Mouse (Mus musculus) hindbrain, embryonic 13.5 days (tissue): ENCODE results near the gene Mmel1. TPM values are rescaled to one million over a fixed set of nuclear protein-coding genes. Genes with fewer than 3 reads are reported as not detected.
A peak's percentile ranks its signal among the peaks of the same experiment; 100 is the strongest.

Source experiments
- ATAC-seq: fragments of 200-750 bp; cut with Nextera tagmentation; 2 replicates; pipeline ENCODE4 v1.8.0; 2017; ENCODE audit warnings: moderate TSS enrichment; ENCODE audit not compliant: low FRiP score
- H3K27ac ChIP-seq: fragments of 300-500 bp; sonication (generic); 2 replicates; pipeline ENCODE4 v1.5.1; 2015; ENCODE audit warnings: inconsistent platforms, mild to moderate bottlenecking, moderate library complexity
- H3K27me3 ChIP-seq: fragments of 300-500 bp; sonication (generic); 2 replicates; pipeline ENCODE4 v1.6.1; 2015; ENCODE audit warnings: mild to moderate bottlenecking, inconsistent platforms
- H3K36me3 ChIP-seq: fragments of 300-500 bp; sonication (generic); 2 replicates; pipeline ENCODE4 v1.6.1; 2015; ENCODE audit warnings: mild to moderate bottlenecking, inconsistent platforms
- H3K4me1 ChIP-seq: fragments of 300-500 bp; sonication (generic); replicated peaks from 2 replicates; pipeline ENCODE4 v1.6.1; 2015; ENCODE audit warnings: inconsistent platforms
- H3K4me2 ChIP-seq: fragments of 300-500 bp; sonication (generic); 2 replicates; pipeline ENCODE4 v1.6.1; 2015; ENCODE audit warnings: inconsistent platforms, mild to moderate bottlenecking, moderate library complexity
- H3K4me3 ChIP-seq: fragments of 300-500 bp; sonication (generic); 2 replicates; pipeline ENCODE4 v1.5.1; 2015; ENCODE audit warnings: mild to moderate bottlenecking, inconsistent platforms
- H3K9ac ChIP-seq: fragments of 300-500 bp; sonication (generic); 2 replicates; pipeline ENCODE4 v1.6.1; 2015; ENCODE audit warnings: mild to moderate bottlenecking, inconsistent platforms
- H3K9me3 ChIP-seq: fragments of 300-500 bp; sonication (generic); 2 replicates; pipeline ENCODE4 v1.6.1; 2016; ENCODE audit warnings: inconsistent platforms
- WGBS: fragments of 180-500 bp; shearing (Covaris S2); methylation state at CpG from one replicate; pipeline ENCODE4 v1.1.7; 2015; 5-methylcytosine and 5-hydroxymethylcytosine counted together
- polyA plus RNA-seq: library from polyadenylated mRNA; unstranded; fragments of >200 nt; fragmentation: Nextera tagmentation; extraction: Ambion mirVana; gene quantifications from 2 replicates; pipeline ENCODE4 v1.2.1, GENCODE M21; 2015

Mmel1 gene
- polyA plus RNA-seq, 1 experiment from 2014 or later = 0.25 TPM

GRCm38 (mm10) chr4:154867257-154867656 is 2.1 kb upstream of the Mmel1 start:
- peaks cover 19% of the 10 kb centered on the region for H3K27me3 ChIP-seq
- H3K4me3 ChIP-seq = no peak overlapping the region
- no peak for ATAC-seq
- no peak overlapping the region for H3K27ac ChIP-seq
- 81% methylated on average over 6 of the region's 6 CpGs for WGBS
- H3K9ac ChIP-seq = 0 out of 2 replicates have a peak overlapping the region, but pooled peaks have one; percentile 3
- no peaks in the 10 kb centered on the region for H3K9me3 ChIP-seq
- peaks cover 25% of the 10 kb centered on the region for H3K4me1 ChIP-seq
- no peak overlapping the region for H3K4me2 ChIP-seq
- no peaks in the 10 kb centered on the region for H3K36me3 ChIP-seq

GRCm38 (mm10) chr4:154870721-154871120 is 1.3 kb downstream of the Mmel1 start:
- Histone ChIP-seq H3K4me2 (no peak overlapping the region), H3K9me3 (no peaks in the 10 kb centered on the region), H3K27me3 (peaks cover 23% of the 10 kb centered on the region), H3K9ac (no peak overlapping the region), H3K27ac (no peak overlapping the region), H3K4me1 (peaks cover 9% of the 10 kb centered on the region), H3K4me3 (no peak overlapping the region), H3K36me3 (no peaks in the 10 kb centered on the region)
- whole genome bisulfite sequencing = 71% methylated on average over 4 of the region's 4 CpGs
- ATAC-seq = no peak

- H3K9ac ChIP-seq = peak overlapping the region; percentile 68; the same call in 1 of the 2 replicates
These were observed 2.4 kb downstream of the Mmel1 start for GRCm38 (mm10) chr4:154871757-154872251.

GRCm38 (mm10) chr4:154873186-154873585 is 3.8 kb downstream of the Mmel1 start:
- Histone ChIP-seq H3K4me3 (no peak overlapping the region), H3K36me3 (no peaks in the 10 kb centered on the region), H3K27ac (no peak overlapping the region), H3K9ac (no peak overlapping the region), H3K27me3 (peaks cover 20% of the 10 kb centered on the region), H3K9me3 (no peaks in the 10 kb centered on the region), H3K4me1 (peaks cover 10% of the 10 kb centered on the region), H3K4me2 (no peak overlapping the region)
- no peak for ATAC-seq
- 73% methylated on average over 6 of the region's 6 CpGs for WGBS

More at GRCm38 (mm10) chr4:154871757-154872251, 2.4 kb downstream of the Mmel1 start:
- ATAC-seq = peak; percentile 62
- Histone ChIP-seq H3K9me3 (no peaks in the 10 kb centered on the region), H3K27ac (no peak overlapping the region), H3K4me2 (peak overlapping the region; percentile 46), H3K4me1 (peaks cover 9% of the 10 kb centered on the region), H3K27me3 (peaks cover 23% of the 10 kb centered on the region), H3K4me3 (peak overlapping the region; percentile 28), H3K36me3 (no peaks in the 10 kb centered on the region)
- WGBS = under 1% methylated on average over 13 of the region's 13 CpGs

- peaks cover 8% of the 10 kb centered on the region for H3K4me1 ChIP-seq
- no peaks in the 10 kb centered on the region for H3K9me3 ChIP-seq
- H3K9ac ChIP-seq = peak overlapping the region; percentile 62
- H3K4me3 ChIP-seq = peak overlapping the region; percentile 34
- H3K27me3 ChIP-seq = 0 out of 2 replicates have a peak, but pooled peaks cover 5% of the 10 kb centered on the region
- 14% methylated on average over 18 of the region's 18 CpGs for WGBS
- peak overlapping the region; percentile 57 for H3K4me2 ChIP-seq
- no peaks in the 10 kb centered on the region for H3K36me3 ChIP-seq
- peak overlapping the region; percentile 72 for H3K27ac ChIP-seq
- peak; percentile 97 for ATAC-seq
These were observed 8.6 kb downstream of the Mmel1 start for GRCm38 (mm10) chr4:154877864-154878548.

GRCm38 (mm10) chr4:154880730-154881129 is 11.3 kb downstream of the Mmel1 start:
- WGBS = 89% methylated on average over 6 of the region's 6 CpGs
- H3K27ac ChIP-seq = no peak overlapping the region
- H3K36me3 ChIP-seq = no peaks in the 10 kb centered on the region
- no peak for ATAC-seq
- no peaks in the 10 kb centered on the region for H3K9me3 ChIP-seq
- no peak overlapping the region for H3K9ac ChIP-seq
- peaks cover 2% of the 10 kb centered on the region; the same call in 1 of the 2 replicates for H3K27me3 ChIP-seq
- H3K4me1 ChIP-seq = peaks cover 8% of the 10 kb centered on the region
- no peak overlapping the region for H3K4me2 ChIP-seq
- no peak overlapping the region for H3K4me3 ChIP-seq

GRCm38 (mm10) chr4:154882014-154882659 is 12.8 kb downstream of the Mmel1 start:
- Histone ChIP-seq H3K9ac (no peak overlapping the region), H3K36me3 (no peaks in the 10 kb centered on the region), H3K4me3 (no peak overlapping the region), H3K4me1 (peaks cover 8% of the 10 kb centered on the region), H3K9me3 (no peaks in the 10 kb centered on the region), H3K4me2 (no peak overlapping the region), H3K27me3 (peaks cover 2% of the 10 kb centered on the region; the same call in 1 of the 2 replicates), H3K27ac (no peak overlapping the region)
- 29% methylated on average over 14 of the region's 14 CpGs for WGBS
- no peak for ATAC-seq

GRCm38 (mm10) chr4:154885416-154885815 is 16.0 kb downstream of the Mmel1 start:
- WGBS = 89% methylated on average over 11 of the region's 11 CpGs
- no peak overlapping the region for H3K9ac ChIP-seq

GRCm38 (mm10) chr4:154886876-154887592 is 17.6 kb downstream of the Mmel1 start:
- Histone ChIP-seq H3K9me3 (no peaks in the 10 kb centered on the region), H3K27me3 (no peaks in the 10 kb centered on the region; the same call in 1 of the 2 replicates), H3K9ac (no peak overlapping the region), H3K4me1 (no peaks in the 10 kb centered on the region), H3K27ac (0 out of 2 replicates have a peak overlapping the region, but pooled peaks have one; percentile 18), H3K4me3 (no peak overlapping the region), H3K36me3 (no peaks in the 10 kb centered on the region), H3K4me2 (no peak overlapping the region)
- 0 out of 2 replicates have a peak, but pooled peaks have one; percentile 32 for ATAC-seq
- whole genome bisulfite sequencing = 63% methylated on average over 12 of the region's 13 CpGs

More at GRCm38 (mm10) chr4:154885416-154885815, 16.0 kb downstream of the Mmel1 start:
- H3K36me3 ChIP-seq = no peaks in the 10 kb centered on the region
- H3K9me3 ChIP-seq = no peaks in the 10 kb centered on the region
- ATAC-seq = no peak
- no peaks in the 10 kb centered on the region for H3K4me1 ChIP-seq
- H3K27me3 ChIP-seq = peaks cover under 1% of the 10 kb centered on the region; the same call in 1 of the 2 replicates
- H3K4me3 ChIP-seq = no peak overlapping the region
- no peak overlapping the region for H3K4me2 ChIP-seq
- no peak overlapping the region for H3K27ac ChIP-seq

- 83% methylated on average over 15 of the region's 15 CpGs for WGBS
- Histone ChIP-seq H3K27ac (no peak overlapping the region), H3K4me2 (no peak overlapping the region), H3K27me3 (no peaks in the 10 kb centered on the region; the same call in 1 of the 2 replicates), H3K9ac (no peak overlapping the region), H3K36me3 (no peaks in the 10 kb centered on the region), H3K9me3 (no peaks in the 10 kb centered on the region), H3K4me3 (no peak overlapping the region), H3K4me1 (no peaks in the 10 kb centered on the region)
- no peak for ATAC-seq
These were observed 18.3 kb downstream of the Mmel1 start for GRCm38 (mm10) chr4:154887593-154888250.

- H3K27ac ChIP-seq = no peak overlapping the region
- no peaks in the 10 kb centered on the region; the same call in 1 of the 2 replicates for H3K36me3 ChIP-seq
- no peak for ATAC-seq
- H3K4me2 ChIP-seq = no peak overlapping the region
- no peaks in the 10 kb centered on the region; the same call in none of the 2 replicates for H3K27me3 ChIP-seq
- H3K4me1 ChIP-seq = no peaks in the 10 kb centered on the region
- H3K4me3 ChIP-seq = no peak overlapping the region
- no peak overlapping the region for H3K9ac ChIP-seq
- H3K9me3 ChIP-seq = no peaks in the 10 kb centered on the region
- WGBS = 90% methylated on average over 14 of the region's 14 CpGs
These were observed 21.5 kb downstream of the Mmel1 start for GRCm38 (mm10) chr4:154890887-154891286.
